Mouse (Mus musculus) thymus, postnatal 10 days (tissue): ENCODE measurements at regions not wholly inside any gene's neighbourhood (a gene's known extent, or its start where the extent isn't known, plus 50 kb on each side); places are given as distances from the start of the nearest gene placed in this dataset.

Experiments
- DNase-seq, 2 experiments: peaks; one replicate each; pipeline ENCODE4 v3.0.0; 2021; ENCODE audit warnings: low spot score in 2 of 2

- DNase-seq = no peak
Measured at GRCm38 (mm10) chr2:51238131-51238931, 89.4 kb upstream of the Rnd3 start.

- DNase-seq = no peak
Measured at GRCm38 (mm10) chr2:51237451-51237850, 88.5 kb upstream of the Rnd3 start.

GRCm38 (mm10) chr2:51236852-51237251, 87.9 kb upstream of the Rnd3 start:
- no peak for DNase-seq

GRCm38 (mm10) chr2:51234427-51234826, 85.5 kb upstream of the Rnd3 start:
- no peak for DNase-seq

GRCm38 (mm10) chr2:51222851-51223250, 73.9 kb upstream of the Rnd3 start:
- DNase-seq = no peak

GRCm38 (mm10) chr2:51219714-51220113, 70.8 kb upstream of the Rnd3 start:
- no peak for DNase-seq

GRCm38 (mm10) chr2:51207150-51208022, 58.5 kb upstream of the Rnd3 start:
- no peak for DNase-seq

GRCm38 (mm10) chr2:51206332-51206731, 57.4 kb upstream of the Rnd3 start:
- DNase-seq = no peak
